Mouse (Mus musculus) heart, embryonic 10.5 days (tissue): ENCODE results near the gene Slc9a9. TPM values are rescaled to one million over a fixed set of nuclear protein-coding genes. Genes with fewer than 3 reads are reported as not detected.
"Not testable (repeated sequence)": the region's sequence is repeated elsewhere in the genome, so short reads cannot be mapped to it uniquely, and the experiment has no call there.

Source experiments
- DNase-seq: peaks from one replicate; pipeline ENCODE4 v3.0.0-alpha.2; 2017; ENCODE audit warnings: low spot score
- H3K27ac ChIP-seq: fragments of 300-500 bp; sonication (generic); 2 replicates; pipeline ENCODE4 v1.5.1; 2016; ENCODE audit warnings: mild to moderate bottlenecking
- H3K27me3 ChIP-seq: fragments of 300-500 bp; sonication (generic); 2 replicates; pipeline ENCODE4 v1.6.1; 2016; ENCODE audit warnings: mild to moderate bottlenecking; ENCODE audit not compliant: poor library complexity, insufficient read depth, severe bottlenecking
- H3K36me3 ChIP-seq: fragments of 300-500 bp; sonication (generic); 2 replicates; pipeline ENCODE4 v1.6.1; 2016; ENCODE audit warnings: mild to moderate bottlenecking, moderate library complexity
- H3K4me1 ChIP-seq: fragments of 300-500 bp; sonication (generic); 2 replicates; pipeline ENCODE4 v1.6.1; 2016; ENCODE audit warnings: mild to moderate bottlenecking
- H3K4me3 ChIP-seq: fragments of 300-500 bp; sonication (generic); 2 replicates; pipeline ENCODE4 v1.5.1; 2016; ENCODE audit warnings: mild to moderate bottlenecking, moderate library complexity
- H3K9me3 ChIP-seq: fragments of 300-500 bp; sonication (generic); 2 replicates; pipeline ENCODE4 v1.6.1; 2016; ENCODE audit warnings: mild to moderate bottlenecking, moderate library complexity
- WGBS: fragments of 180-500 bp; shearing (Covaris S2); methylation state at CpG from one replicate; pipeline ENCODE4 v1.1.7; 2016; 5-methylcytosine and 5-hydroxymethylcytosine counted together
- polyA plus RNA-seq: library from polyadenylated mRNA; unstranded; fragments of >200 nt; fragmentation: Nextera tagmentation; extraction: Ambion mirVana; gene quantifications from 2 replicates; pipeline ENCODE4 v1.2.1, GENCODE M21; 2016

Slc9a9 gene
- 2.6 and 3.3 TPM in 2 replicates for polyA plus RNA-seq

- H3K4me3 ChIP-seq, result peak within 1 kb of the TSS; percentile 64
- WGBS, result 2% methylated on average over 23 of the region's 23 CpGs
- 0 out of 2 replicates have a peak, but pooled peaks cover 5% of the 10 kb centered on the region for H3K4me1 ChIP-seq
- H3K36me3 ChIP-seq, result no peaks in the 10 kb centered on the region
- peak; percentile 79 for DNase-seq
- H3K27me3 ChIP-seq, result no peaks in the 10 kb centered on the region
- H3K9me3 ChIP-seq, result no peaks in the 10 kb centered on the region
- H3K27ac ChIP-seq, result peak within 1 kb of the TSS; percentile 75
These were observed at the start of gene Slc9a9 for GRCm38 (mm10) chr9:94669791-94670577. TSS of gene Slc9a9 (plus strand) at chr9:94669909.

DNA sequence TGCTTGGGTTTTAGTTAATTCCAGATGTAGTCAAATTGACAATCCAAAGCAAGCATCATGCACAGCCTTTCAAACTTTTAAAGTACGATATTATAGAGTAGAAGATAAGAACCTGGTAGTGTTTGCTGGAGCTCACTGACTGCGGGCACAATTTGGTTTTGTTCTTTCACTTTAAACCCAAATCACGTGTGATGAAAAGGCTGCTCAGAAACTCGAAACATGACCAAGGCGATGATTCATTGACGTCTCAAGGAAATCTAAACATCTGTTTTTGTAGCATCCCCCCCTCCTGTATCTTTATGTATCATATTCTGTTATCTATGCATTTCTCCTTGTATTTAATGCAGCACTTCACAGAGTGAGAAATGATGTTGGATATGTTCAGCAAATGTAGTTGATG is 49.4 kb upstream of the Slc9a9 start:
- H3K4me3 ChIP-seq, result no peak overlapping the region
- WGBS, result 81% methylated on average over 6 of the region's 6 CpGs
- no peak overlapping the region for H3K27ac ChIP-seq
- no peaks in the 10 kb centered on the region for H3K27me3 ChIP-seq
- H3K4me1 ChIP-seq, result peaks cover 28% of the 10 kb centered on the region; the same call in 1 of the 2 replicates
- H3K36me3 ChIP-seq, result no peaks in the 10 kb centered on the region
- no peak for DNase-seq
- no peaks in the 10 kb centered on the region for H3K9me3 ChIP-seq

DNA sequence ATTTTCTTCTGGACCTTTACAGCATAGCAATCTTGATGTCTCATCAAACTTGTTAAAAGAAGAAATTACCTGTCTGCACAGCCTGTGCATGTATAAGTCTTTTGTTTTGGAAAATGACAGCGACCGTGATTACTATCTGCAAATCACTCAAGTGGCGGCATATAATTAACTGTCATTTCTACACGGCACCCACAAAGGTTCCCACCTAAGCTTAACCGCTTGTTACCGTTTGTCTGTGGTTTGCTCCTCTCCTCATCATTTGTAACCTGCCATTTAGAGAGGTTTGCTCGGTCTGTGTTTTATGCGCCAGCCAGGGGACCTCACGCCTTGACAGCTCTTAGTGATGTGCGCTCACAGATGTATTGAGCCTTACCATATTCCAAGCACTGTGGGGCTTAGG is 48.9 kb upstream of the Slc9a9 start:
- Histone ChIP-seq H3K27me3 (no peaks in the 10 kb centered on the region), H3K36me3 (no peaks in the 10 kb centered on the region), H3K4me1 (peaks cover 28% of the 10 kb centered on the region; the same call in 1 of the 2 replicates), H3K4me3 (no peak overlapping the region), H3K27ac (no peak overlapping the region), H3K9me3 (no peaks in the 10 kb centered on the region)
- 87% methylated on average over 10 of the region's 10 CpGs for WGBS
- no peak for DNase-seq

DNA sequence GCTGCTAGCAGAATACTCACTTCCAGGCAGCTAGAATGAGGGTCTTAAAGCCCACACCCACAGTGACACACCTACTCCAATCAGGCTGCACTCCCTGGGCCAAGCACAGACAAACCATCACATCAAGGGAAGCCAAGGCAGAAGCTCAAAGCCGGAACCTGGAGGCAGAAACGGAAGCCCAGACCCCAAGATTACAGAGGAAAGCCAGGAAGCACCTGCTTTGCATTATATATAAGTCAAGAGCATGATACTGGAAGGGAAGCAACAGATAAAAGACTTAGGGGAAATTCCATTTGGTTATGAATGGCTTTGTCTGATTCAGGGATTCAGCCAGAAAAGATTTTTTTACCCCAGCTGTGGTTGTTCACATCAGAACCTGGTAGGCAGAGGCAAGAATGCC is 47.8 kb upstream of the Slc9a9 start:
- Histone ChIP-seq H3K4me1 (peaks cover 28% of the 10 kb centered on the region; the same call in 1 of the 2 replicates), H3K9me3 (no peaks in the 10 kb centered on the region), H3K36me3 (no peaks in the 10 kb centered on the region), H3K4me3 (no peak overlapping the region), H3K27me3 (no peaks in the 10 kb centered on the region), H3K27ac (peak overlapping the region; percentile 52; the same call in 1 of the 2 replicates)
- no peak for DNase-seq
- WGBS, result 21% methylated on average over 2 of the region's 2 CpGs

- no peak overlapping the region for H3K4me3 ChIP-seq
- H3K4me1 ChIP-seq, result peaks cover 14% of the 10 kb centered on the region; the same call in 1 of the 2 replicates
- WGBS, result 86% methylated on average over 3 of the region's 3 CpGs
- no peaks in the 10 kb centered on the region for H3K36me3 ChIP-seq
- no peak for DNase-seq
- no peaks in the 10 kb centered on the region for H3K9me3 ChIP-seq
- no peak overlapping the region for H3K27ac ChIP-seq
- H3K27me3 ChIP-seq, result no peaks in the 10 kb centered on the region
These were observed 43.0 kb upstream of the Slc9a9 start for GRCm38 (mm10) chr9:94626737-94627136.

GRCm38 (mm10) chr9:94628948-94629347 is 40.8 kb upstream of the Slc9a9 start:
- no peaks in the 10 kb centered on the region for H3K9me3 ChIP-seq
- H3K27me3 ChIP-seq, result no peaks in the 10 kb centered on the region
- WGBS, result 74% methylated on average over 3 of the region's 3 CpGs
- DNase-seq, result no peak
- no peak overlapping the region for H3K4me3 ChIP-seq
- H3K27ac ChIP-seq, result no peak overlapping the region
- H3K36me3 ChIP-seq, result no peaks in the 10 kb centered on the region
- H3K4me1 ChIP-seq, result no peaks in the 10 kb centered on the region

DNA sequence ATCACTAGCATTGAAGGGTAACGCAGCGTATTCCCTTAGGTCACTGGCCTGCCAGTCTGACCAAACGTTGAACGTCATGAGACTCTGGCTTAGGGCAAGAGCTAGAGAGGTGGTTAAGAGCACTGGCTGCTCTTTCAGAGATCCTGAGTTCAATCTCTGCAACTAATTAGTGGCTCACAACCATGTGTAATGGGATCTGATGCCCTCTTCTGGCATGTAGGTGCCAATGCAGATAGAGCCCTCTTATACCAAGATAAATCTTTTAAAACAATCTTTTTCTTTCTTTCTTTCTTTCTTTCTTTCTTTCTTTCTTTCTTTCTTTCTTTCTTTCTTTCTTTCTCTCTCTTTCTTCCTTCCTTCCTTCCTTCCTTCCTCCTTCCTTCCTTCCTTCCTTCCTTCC is 35.4 kb upstream of the Slc9a9 start:
- WGBS, result 94% methylated on average over 4 of the region's 4 CpGs

GRCm38 (mm10) chr9:94645631-94646030 is 24.1 kb upstream of the Slc9a9 start:
- H3K36me3 ChIP-seq, result no peaks in the 10 kb centered on the region
- H3K4me3 ChIP-seq, result no peak overlapping the region
- DNase-seq, result no peak
- H3K4me1 ChIP-seq, result peaks cover 3% of the 10 kb centered on the region; the same call in 1 of the 2 replicates
- H3K9me3 ChIP-seq, result no peaks in the 10 kb centered on the region
- no peak overlapping the region for H3K27ac ChIP-seq
- WGBS, result 42% methylated on average over 6 of the region's 6 CpGs
- no peaks in the 10 kb centered on the region for H3K27me3 ChIP-seq

More for the DNA sequence above, 35.4 kb upstream of the Slc9a9 start:
- H3K27me3 ChIP-seq, H3K27ac ChIP-seq, DNase-seq, H3K36me3 ChIP-seq, H3K4me1 ChIP-seq, H3K4me3 ChIP-seq, H3K9me3 ChIP-seq: not testable (repeated sequence)

DNA sequence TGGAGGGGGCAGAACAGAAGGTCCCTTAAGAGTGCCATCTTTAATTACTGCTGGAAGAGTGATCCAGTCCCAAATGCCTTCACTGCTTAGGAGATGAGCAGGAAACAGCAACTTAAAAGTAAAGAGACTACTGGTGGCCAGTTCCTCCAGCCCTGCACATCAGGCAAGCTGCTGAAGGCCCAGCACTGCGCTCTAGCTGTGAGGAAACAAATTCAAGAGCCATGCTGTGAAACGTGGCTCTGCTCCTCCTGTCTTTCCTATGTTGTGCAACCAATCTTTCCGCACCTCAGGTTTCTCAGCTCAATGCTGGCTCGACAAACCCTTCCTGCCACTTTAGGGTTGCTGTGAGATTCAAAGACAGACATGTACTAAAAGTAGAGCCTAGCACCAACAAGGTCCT is 22.3 kb upstream of the Slc9a9 start:
- no peaks in the 10 kb centered on the region for H3K27me3 ChIP-seq
- no peak overlapping the region for H3K27ac ChIP-seq
- no peak overlapping the region for H3K4me3 ChIP-seq
- no peaks in the 10 kb centered on the region for H3K9me3 ChIP-seq
- no peak for DNase-seq
- peaks cover 3% of the 10 kb centered on the region; the same call in 1 of the 2 replicates for H3K4me1 ChIP-seq
- WGBS, result 48% methylated on average over 4 of the region's 4 CpGs
- H3K36me3 ChIP-seq, result no peaks in the 10 kb centered on the region

DNA sequence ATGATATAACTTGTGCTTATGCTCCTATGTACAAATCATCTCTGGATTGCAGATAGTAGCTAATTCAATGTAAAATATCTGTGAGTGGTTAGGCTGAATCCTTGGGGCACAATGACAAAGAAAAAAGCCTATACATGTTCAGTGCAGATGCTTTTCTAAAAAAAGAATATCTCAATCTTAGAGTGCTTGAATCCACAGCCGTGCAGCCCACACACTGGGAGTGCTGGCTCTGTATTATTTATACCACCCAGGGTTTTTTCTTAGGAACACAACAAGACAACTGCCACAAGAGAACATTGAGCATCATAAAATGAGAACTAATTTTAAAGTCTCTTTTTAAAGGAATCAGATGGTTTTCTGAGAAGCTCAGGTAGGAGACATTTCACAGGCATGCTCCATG is 19.7 kb upstream of the Slc9a9 start:
- peaks cover 3% of the 10 kb centered on the region; the same call in 1 of the 2 replicates for H3K4me1 ChIP-seq
- no peak overlapping the region for H3K4me3 ChIP-seq
- no peak for DNase-seq
- no peaks in the 10 kb centered on the region for H3K27me3 ChIP-seq
- WGBS, result 52% methylated on average over 1 of the region's 1 CpGs
- no peaks in the 10 kb centered on the region for H3K36me3 ChIP-seq
- no peak overlapping the region for H3K27ac ChIP-seq
- no peaks in the 10 kb centered on the region for H3K9me3 ChIP-seq

- WGBS, result 78% methylated on average over 6 of the region's 6 CpGs
- Histone ChIP-seq H3K27me3 (no peaks in the 10 kb centered on the region), H3K4me1 (no peaks in the 10 kb centered on the region), H3K36me3 (no peaks in the 10 kb centered on the region), H3K9me3 (no peaks in the 10 kb centered on the region), H3K27ac (no peak overlapping the region), H3K4me3 (no peak overlapping the region)
- DNase-seq, result no peak
These were observed 16.5 kb upstream of the Slc9a9 start for GRCm38 (mm10) chr9:94653198-94653597.

- H3K4me1 ChIP-seq, result no peaks in the 10 kb centered on the region
- H3K9me3 ChIP-seq, result no peaks in the 10 kb centered on the region
- H3K4me3 ChIP-seq, result no peak overlapping the region
- no peak overlapping the region for H3K27ac ChIP-seq
- WGBS, result 63% methylated on average over 2 of the region's 2 CpGs
- DNase-seq, result no peak
- H3K36me3 ChIP-seq, result no peaks in the 10 kb centered on the region
- H3K27me3 ChIP-seq, result no peaks in the 10 kb centered on the region
These were observed 15.9 kb upstream of the Slc9a9 start for GRCm38 (mm10) chr9:94653827-94654226.

- no peak for DNase-seq
- no peaks in the 10 kb centered on the region for H3K4me1 ChIP-seq
- H3K4me3 ChIP-seq, result no peak overlapping the region
- no peaks in the 10 kb centered on the region for H3K36me3 ChIP-seq
- WGBS, result 67% methylated on average over 4 of the region's 4 CpGs
- no peaks in the 10 kb centered on the region for H3K9me3 ChIP-seq
- H3K27me3 ChIP-seq, result no peaks in the 10 kb centered on the region
- H3K27ac ChIP-seq, result no peak overlapping the region
These were observed 13.4 kb upstream of the Slc9a9 start for GRCm38 (mm10) chr9:94656265-94656664.
